12 mouse cellular contexts compared by ENCODE assay signal in the genomic region with DNA sequence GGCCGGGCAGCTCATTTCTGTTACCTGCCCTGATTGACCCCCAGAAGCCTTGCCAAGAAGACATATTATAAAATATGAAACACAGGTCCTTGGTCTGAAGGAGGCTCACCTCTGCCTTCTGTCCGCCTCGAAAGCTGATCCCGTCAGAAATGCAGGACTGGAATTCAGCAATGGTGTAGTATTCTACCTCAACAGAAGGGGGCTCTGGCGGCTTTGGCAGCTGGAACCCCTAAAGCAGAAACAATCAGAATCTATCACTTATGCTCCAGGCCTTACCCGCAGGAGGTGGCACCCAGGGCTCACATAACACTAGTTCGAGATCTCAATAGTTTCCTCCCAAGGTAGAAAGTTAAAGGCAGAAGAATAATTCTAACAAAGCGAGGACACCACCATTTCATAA.
DNase-seq lines count a peak whose midpoint lies in the region; ATAC-seq and TF ChIP-seq lines count a peak whose summit lies in the region.
"Had no signal": no experiment of that assay in that cellular context is flagged by ENCODE, and none has a peak within 500 bp of the region (broad histone marks: within the 10 kb centered on the region; RNA-seq: fewer than 3 reads in every experiment).

No protein-coding gene starts in this region.

- 54% methylated on average over 8 of the region's 8 CpGs for WGBS in forebrain, postnatal 0 days
- 51% methylated on average over 8 of the region's 8 CpGs for WGBS in forebrain, embryonic 12.5 days
- 55% methylated on average over 8 of the region's 8 CpGs for WGBS in liver, embryonic 14.5 days (ENCODE audit: insufficient replicate concordance)
- WGBS in liver, embryonic 12.5 days (ENCODE audit: insufficient replicate concordance): 63% methylated on average over 8 of the region's 8 CpGs

- no peak overlapping the region for H3K4me3 ChIP-seq in forebrain, postnatal 0 days (ENCODE audit: low read depth, low read length)
- no peak overlapping the region for H3K4me3 ChIP-seq in forebrain, embryonic 12.5 days (replicated peaks)
- H3K4me3 ChIP-seq in liver, embryonic 14.5 days (ENCODE audit: insufficient read depth in 1 of 2, low read depth in 2 of 2, low read length in 2 of 2): no peak overlapping the region
- H3K4me3 ChIP-seq in liver, embryonic 12.5 days: no peak overlapping the region
- H3K4me3 ChIP-seq: intestine, embryonic 15.5 days; lung, embryonic 15.5 days had no signal

- no peak overlapping the region for H3K27ac ChIP-seq in forebrain, postnatal 0 days (ENCODE audit: low read depth, low read length)
- no peak overlapping the region for H3K27ac ChIP-seq in forebrain, embryonic 12.5 days
- no peak overlapping the region for H3K27ac ChIP-seq in liver, embryonic 14.5 days
- H3K27ac ChIP-seq in liver, embryonic 12.5 days: no peak overlapping the region
- H3K27ac ChIP-seq: intestine, embryonic 15.5 days; lung, embryonic 15.5 days had no signal

- H3K9ac ChIP-seq in forebrain, postnatal 0 days: no peak overlapping the region
- H3K9ac ChIP-seq in forebrain, embryonic 12.5 days: no peak overlapping the region
- H3K9ac ChIP-seq in liver, embryonic 14.5 days (replicated peaks): no peak overlapping the region
- no peak overlapping the region for H3K9ac ChIP-seq in liver, embryonic 12.5 days
- H3K9ac ChIP-seq: intestine, embryonic 15.5 days; lung, embryonic 15.5 days had no signal

- H3K27me3 ChIP-seq in forebrain, postnatal 0 days (ENCODE audit: insufficient read depth, low read length): no peaks in the 10 kb centered on the region
- no peaks in the 10 kb centered on the region for H3K27me3 ChIP-seq in forebrain, embryonic 12.5 days
- H3K27me3 ChIP-seq in liver, embryonic 14.5 days (ENCODE audit: control insufficient read depth, insufficient read depth, low read length): no peaks in the 10 kb centered on the region
- no peaks in the 10 kb centered on the region for H3K27me3 ChIP-seq in liver, embryonic 12.5 days (replicated peaks)
- H3K27me3 ChIP-seq: intestine, embryonic 15.5 days; lung, embryonic 15.5 days had no signal

- DNase-seq in forebrain, postnatal 0 days: no peak
- DNase-seq in liver, embryonic 14.5 days (ENCODE audit: low read depth in 3 of 3, low spot score in 3 of 3): no peak
- peak; percentile 32 for DNase-seq in brain, embryonic 14.5 days (ENCODE audit: low read depth)
- peak; percentile 37 for DNase-seq in mesoderm, embryonic 11.5 days (ENCODE audit: low read depth, low spot score)
- no peak for DNase-seq in right cerebral cortex, postnatal 10 days (ENCODE audit: low spot score in 2 of 2)
- DNase-seq: gastrocnemius, postnatal 25 days had no signal

- TF ChIP-seq POLR2A in brain, embryonic 14.5 days (IDR thresholded peaks at IDR 0.05; ENCODE audit: borderline replicate concordance, extremely low read depth, insufficient read depth, insufficient read length, poor library complexity, severe bottlenecking): no peak

- no peak overlapping the region for H3K4me2 ChIP-seq in forebrain, postnatal 0 days (ENCODE audit: low read depth)
- H3K4me2 ChIP-seq in forebrain, embryonic 12.5 days: no peak overlapping the region
- H3K4me2 ChIP-seq in liver, embryonic 14.5 days (ENCODE audit: low read depth): no peak overlapping the region
- H3K4me2 ChIP-seq in liver, embryonic 12.5 days: no peak overlapping the region
- H3K4me2 ChIP-seq: intestine, embryonic 15.5 days; lung, embryonic 15.5 days had no signal

- H3K4me1 ChIP-seq in forebrain, postnatal 0 days (ENCODE audit: insufficient read depth): no peaks in the 10 kb centered on the region
- no peaks in the 10 kb centered on the region for H3K4me1 ChIP-seq in forebrain, embryonic 12.5 days
- no peaks in the 10 kb centered on the region for H3K4me1 ChIP-seq in liver, embryonic 14.5 days (replicated peaks; ENCODE audit: control insufficient read depth in 2 of 2, insufficient read depth in 2 of 2, low read length in 1 of 2)
- no peaks in the 10 kb centered on the region for H3K4me1 ChIP-seq in liver, embryonic 12.5 days

- peaks cover 8% of the 10 kb centered on the region; the same call in 1 of the 2 replicates for H3K36me3 ChIP-seq in forebrain, postnatal 0 days (ENCODE audit: insufficient read depth)
- peaks cover 50% of the 10 kb centered on the region for H3K36me3 ChIP-seq in forebrain, embryonic 12.5 days (replicated peaks)
- H3K36me3 ChIP-seq in liver, embryonic 14.5 days (replicated peaks; ENCODE audit: control insufficient read depth, insufficient read depth, low read depth): no peaks in the 10 kb centered on the region
- peaks cover 63% of the 10 kb centered on the region for H3K36me3 ChIP-seq in liver, embryonic 12.5 days
- H3K36me3 ChIP-seq: G1E had no signal

- TF ChIP-seq CTCF in forebrain, postnatal 0 days (IDR thresholded peaks at IDR 0.05; ENCODE audit: low read depth): peak; percentile 49
- TF ChIP-seq CTCF in liver, embryonic 14.5 days (IDR thresholded peaks at IDR 0.05; ENCODE audit: low read depth): peak; percentile 51
- TF ChIP-seq CTCF in brain, embryonic 14.5 days (IDR thresholded peaks at IDR 0.05; ENCODE audit: borderline replicate concordance, extremely low read depth, insufficient read depth, insufficient read length): peak; percentile 65; the same call in 1 of the 2 replicates

- H3K9me3 ChIP-seq in forebrain, postnatal 0 days (ENCODE audit: low read length): no peaks in the 10 kb centered on the region
- no peaks in the 10 kb centered on the region for H3K9me3 ChIP-seq in forebrain, embryonic 12.5 days
- no peaks in the 10 kb centered on the region for H3K9me3 ChIP-seq in liver, embryonic 14.5 days (ENCODE audit: control insufficient read depth, low read length)
- H3K9me3 ChIP-seq in liver, embryonic 12.5 days (replicated peaks): no peaks in the 10 kb centered on the region
- H3K9me3 ChIP-seq: G1E; intestine, embryonic 15.5 days; lung, embryonic 15.5 days had no signal

- no peak for ATAC-seq in forebrain, postnatal 0 days
- ATAC-seq in forebrain, embryonic 12.5 days (ENCODE audit: low FRiP score): no peak
- no peak for ATAC-seq in liver, embryonic 14.5 days (ENCODE audit: insufficient read depth)
- ATAC-seq in liver, embryonic 12.5 days: no peak
- no peak for ATAC-seq in erythroblast, adult 5-6 weeks (replicated peaks; ENCODE audit: low FRiP score, poor library complexity, severe bottlenecking)
- ATAC-seq: intestine, embryonic 15.5 days had no signal

- no peak for TF ChIP-seq EP300 in liver, embryonic 14.5 days (IDR thresholded peaks at IDR 0.05; ENCODE audit: low read depth)

Comparison
In these comparisons a context has a peak if more than half of its experiments do, and no peak if none do; other contexts are left out.
1. DNase-seq: peak in brain, embryonic 14.5 days (single experiment) and mesoderm, embryonic 11.5 days (single experiment); none in forebrain, postnatal 0 days (single experiment), liver, embryonic 14.5 days (0 of 3) and right cerebral cortex, postnatal 10 days (0 of 2).
2. Peak in every context shown above with its lines, with median percentiles within 50 percentile points of each other: CTCF ChIP-seq.